Mouse (Mus musculus) embryonic facial prominence, embryonic 10.5 days (tissue): ENCODE data around the gene Aloxe3. TPM values are rescaled to one million over a fixed set of nuclear protein-coding genes. Genes with fewer than 3 reads are reported as not detected.

Experiments used
- DNase-seq: peaks from one replicate; pipeline ENCODE4 v3.0.0-alpha.2; 2017; ENCODE audit warnings: low spot score
- H3K27ac ChIP-seq: fragments of 300-500 bp; sonication (generic); replicated peaks from 2 replicates; pipeline ENCODE4 v1.5.1; 2016; ENCODE audit warnings: mild to moderate bottlenecking
- H3K27me3 ChIP-seq: fragments of 300-500 bp; sonication (generic); replicated peaks from 2 replicates; pipeline ENCODE4 v1.6.1; 2016; ENCODE audit warnings: low read depth, mild to moderate bottlenecking; ENCODE audit not compliant: poor library complexity, severe bottlenecking
- H3K36me3 ChIP-seq: fragments of 300-500 bp; sonication (generic); replicated peaks from 2 replicates; pipeline ENCODE4 v1.6.1; 2016; ENCODE audit warnings: mild to moderate bottlenecking, moderate library complexity
- H3K4me1 ChIP-seq: fragments of 300-500 bp; sonication (generic); 2 replicates; pipeline ENCODE4 v1.6.1; 2016
- H3K4me3 ChIP-seq: fragments of 300-500 bp; sonication (generic); 2 replicates; pipeline ENCODE4 v1.5.1; 2016; ENCODE audit warnings: mild to moderate bottlenecking, moderate library complexity
- H3K9me3 ChIP-seq: fragments of 300-500 bp; sonication (generic); 2 replicates; pipeline ENCODE4 v1.6.1; 2016; ENCODE audit warnings: mild to moderate bottlenecking
- WGBS: fragments of 180-500 bp; shearing (Covaris S2); methylation state at CpG from one replicate; pipeline ENCODE4 v1.1.7; 2016; 5-methylcytosine and 5-hydroxymethylcytosine counted together
- polyA plus RNA-seq: library from polyadenylated mRNA; unstranded; fragments of >200 nt; fragmentation: Nextera tagmentation; extraction: Ambion mirVana; gene quantifications from 2 replicates; pipeline ENCODE4 v1.2.1, GENCODE M21; 2016

Gene Aloxe3
- polyA plus RNA-seq, 1 experiment from 2014 or later = 0.19 TPM

GRCm38 (mm10) chr11:69103531-69104435, 21.9 kb upstream of the Aloxe3 start:
- H3K36me3 ChIP-seq = peaks cover 84% of the 10 kb centered on the region
- H3K4me3 ChIP-seq = peak overlapping the region; percentile 8; the same call in 1 of the 2 replicates
- H3K27me3 ChIP-seq = no peaks in the 10 kb centered on the region
- no peak overlapping the region for H3K27ac ChIP-seq
- no peak for DNase-seq
- peaks cover 22% of the 10 kb centered on the region for H3K4me1 ChIP-seq
- H3K9me3 ChIP-seq = no peaks in the 10 kb centered on the region
- WGBS = 94% methylated on average over 15 of the region's 15 CpGs

- peaks cover 91% of the 10 kb centered on the region for H3K36me3 ChIP-seq
- H3K27ac ChIP-seq = no peak overlapping the region
- no peaks in the 10 kb centered on the region for H3K9me3 ChIP-seq
- DNase-seq = no peak
- H3K4me3 ChIP-seq = peak overlapping the region; percentile 8; the same call in 1 of the 2 replicates
- H3K4me1 ChIP-seq = peaks cover 20% of the 10 kb centered on the region
- H3K27me3 ChIP-seq = no peaks in the 10 kb centered on the region
- WGBS = 89% methylated on average over 14 of the region's 14 CpGs
These were observed 21.2 kb upstream of the Aloxe3 start for GRCm38 (mm10) chr11:69104487-69104886.

GRCm38 (mm10) chr11:69105227-69105626, 20.5 kb upstream of the Aloxe3 start:
- WGBS = 89% methylated on average over 6 of the region's 6 CpGs
- H3K4me3 ChIP-seq = no peak overlapping the region
- H3K27me3 ChIP-seq = no peaks in the 10 kb centered on the region
- peaks cover 19% of the 10 kb centered on the region for H3K4me1 ChIP-seq
- no peak for DNase-seq
- H3K27ac ChIP-seq = no peak overlapping the region
- H3K36me3 ChIP-seq = peaks cover 92% of the 10 kb centered on the region
- no peaks in the 10 kb centered on the region for H3K9me3 ChIP-seq

- Histone ChIP-seq H3K36me3 (peaks cover 88% of the 10 kb centered on the region), H3K27me3 (no peaks in the 10 kb centered on the region), H3K4me1 (peaks cover 15% of the 10 kb centered on the region), H3K9me3 (no peaks in the 10 kb centered on the region), H3K27ac (no peak overlapping the region), H3K4me3 (no peak overlapping the region)
- DNase-seq = no peak
- 76% methylated on average over 2 of the region's 2 CpGs for WGBS
These were observed 19.9 kb upstream of the Aloxe3 start for GRCm38 (mm10) chr11:69105796-69106195.

- Histone ChIP-seq H3K36me3 (peaks cover 83% of the 10 kb centered on the region), H3K27me3 (0 out of 2 replicates have a peak, but pooled peaks cover under 1% of the 10 kb centered on the region), H3K27ac (no peak overlapping the region), H3K4me3 (no peak overlapping the region), H3K9me3 (no peaks in the 10 kb centered on the region), H3K4me1 (peaks cover 14% of the 10 kb centered on the region; the same call in 1 of the 2 replicates)
- no peak for DNase-seq
- 89% methylated on average over 11 of the region's 11 CpGs for WGBS
These were observed 19.4 kb upstream of the Aloxe3 start for GRCm38 (mm10) chr11:69106299-69106698.

- H3K4me1 ChIP-seq = peaks cover 19% of the 10 kb centered on the region; the same call in 1 of the 2 replicates
- DNase-seq = no peak
- H3K36me3 ChIP-seq = peaks cover 77% of the 10 kb centered on the region
- WGBS = 83% methylated on average over 11 of the region's 11 CpGs
- no peak overlapping the region for H3K4me3 ChIP-seq
- H3K27me3 ChIP-seq = peaks cover 6% of the 10 kb centered on the region
- H3K9me3 ChIP-seq = no peaks in the 10 kb centered on the region
- H3K27ac ChIP-seq = no peak overlapping the region
These were observed 18.9 kb upstream of the Aloxe3 start for GRCm38 (mm10) chr11:69106842-69107241.

- peaks cover 13% of the 10 kb centered on the region for H3K27me3 ChIP-seq
- DNase-seq = no peak
- no peak overlapping the region; the same call in 1 of the 2 replicates for H3K4me3 ChIP-seq
- 90% methylated on average over 11 of the region's 11 CpGs for WGBS
- peaks cover 25% of the 10 kb centered on the region for H3K4me1 ChIP-seq
- H3K9me3 ChIP-seq = no peaks in the 10 kb centered on the region
- H3K27ac ChIP-seq = no peak overlapping the region
- peaks cover 69% of the 10 kb centered on the region for H3K36me3 ChIP-seq
These were observed 18.0 kb upstream of the Aloxe3 start for GRCm38 (mm10) chr11:69107676-69108075.

GRCm38 (mm10) chr11:69108223-69108622, 17.5 kb upstream of the Aloxe3 start:
- peaks cover 19% of the 10 kb centered on the region for H3K27me3 ChIP-seq
- no peak overlapping the region for H3K4me3 ChIP-seq
- no peaks in the 10 kb centered on the region for H3K9me3 ChIP-seq
- DNase-seq = no peak
- H3K27ac ChIP-seq = no peak overlapping the region
- H3K4me1 ChIP-seq = peaks cover 25% of the 10 kb centered on the region
- 91% methylated on average over 9 of the region's 9 CpGs for WGBS
- peaks cover 64% of the 10 kb centered on the region for H3K36me3 ChIP-seq

- peaks cover 53% of the 10 kb centered on the region for H3K36me3 ChIP-seq
- 78% methylated on average over 13 of the region's 13 CpGs for WGBS
- H3K4me3 ChIP-seq = peak overlapping the region; percentile 63; the same call in 1 of the 2 replicates
- no peaks in the 10 kb centered on the region for H3K9me3 ChIP-seq
- H3K27ac ChIP-seq = no peak overlapping the region
- H3K4me1 ChIP-seq = peaks cover 25% of the 10 kb centered on the region
- DNase-seq = no peak
- H3K27me3 ChIP-seq = peaks cover 29% of the 10 kb centered on the region
These were observed 16.4 kb upstream of the Aloxe3 start for GRCm38 (mm10) chr11:69109032-69109900.

- DNase-seq = peak; percentile 96
- no peak overlapping the region; the same call in 1 of the 2 replicates for H3K27ac ChIP-seq
These were observed 15.2 kb upstream of the Aloxe3 start for GRCm38 (mm10) chr11:69110319-69111046.

GRCm38 (mm10) chr11:69111051-69111810, 14.5 kb upstream of the Aloxe3 start:
- H3K4me1 ChIP-seq = peaks cover 25% of the 10 kb centered on the region
- H3K36me3 ChIP-seq = peaks cover 34% of the 10 kb centered on the region
- peaks cover 49% of the 10 kb centered on the region for H3K27me3 ChIP-seq
- 5% methylated on average over 21 of the region's 21 CpGs for WGBS
- peak overlapping the region; percentile 2; the same call in 1 of the 2 replicates for H3K27ac ChIP-seq
- H3K9me3 ChIP-seq = no peaks in the 10 kb centered on the region
- H3K4me3 ChIP-seq = peak overlapping the region; percentile 63
- DNase-seq = peak; percentile 26

More at GRCm38 (mm10) chr11:69110319-69111046, 15.2 kb upstream of the Aloxe3 start:
- WGBS = under 1% methylated on average over 30 of the region's 30 CpGs
- peaks cover 41% of the 10 kb centered on the region for H3K27me3 ChIP-seq
- peaks cover 41% of the 10 kb centered on the region for H3K36me3 ChIP-seq
- H3K9me3 ChIP-seq = no peaks in the 10 kb centered on the region
- H3K4me1 ChIP-seq = peaks cover 25% of the 10 kb centered on the region
- peak overlapping the region; percentile 63 for H3K4me3 ChIP-seq
